Mouse (Mus musculus): Measurements from ENCODE around the gene Olfr281. TPM values are rescaled to one million over a fixed set of nuclear protein-coding genes. Genes with fewer than 3 reads are reported as not detected.

Gene Olfr281
- polyA plus RNA-seq, 1 experiment = not detected

- WGBS = 91% methylated on average over 3 of the region's 3 CpGs
- no peak for DNase-seq (ENCODE audit: low read depth in 1 of 2, low spot score in 2 of 2)
- Histone ChIP-seq H3K4me3 (ENCODE audit: extremely low read depth, insufficient read depth, insufficient read length) (no peak overlapping the region), H3K27me3 (ENCODE audit: control insufficient read depth, insufficient read depth, low read length) (no peaks in the 10 kb centered on the region), H3K36me3 (ENCODE audit: control insufficient read depth, insufficient read depth, low read length) (no peaks in the 10 kb centered on the region), H3K27ac (ENCODE audit: insufficient read depth, low read length) (no peak overlapping the region), H3K4me1 (ENCODE audit: control insufficient read depth, insufficient read depth, insufficient read length) (no peaks in the 10 kb centered on the region; the same call in 1 of the 2 replicates)
- TF ChIP-seq CTCF (IDR thresholded peaks at IDR 0.05; ENCODE audit: extremely low read depth, insufficient read depth, insufficient read length, insufficient replicate concordance) (no peak), POLR2A (IDR thresholded peaks at IDR 0.05; ENCODE audit: low read depth, low read length) (no peak)
These were observed 50.9 kb downstream of the Olfr281 start for GRCm38 (mm10) chr15:98503317-98503716.

DNA sequence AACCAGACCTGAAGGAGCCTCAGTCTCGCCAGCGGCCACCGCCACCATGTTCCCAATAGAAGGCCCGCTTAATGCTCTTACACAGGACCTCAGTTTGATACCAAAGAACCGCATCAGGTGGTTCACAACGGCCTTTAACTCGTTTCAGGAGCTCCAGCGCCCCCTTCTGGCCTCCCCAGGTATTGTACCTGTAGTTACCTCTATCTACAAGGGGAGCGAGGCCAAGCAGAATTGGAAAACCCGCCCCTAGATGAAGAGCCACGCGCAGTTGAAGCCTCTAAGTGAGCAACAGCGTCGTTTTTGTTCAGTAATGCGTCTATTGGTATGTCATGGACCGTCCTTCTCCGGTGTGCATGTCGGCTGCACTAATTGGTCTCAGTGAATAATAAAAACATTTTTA lies 52.1 kb downstream of the Olfr281 start:
- peak; percentile 70; the same call in 1 of the 2 replicates for TF ChIP-seq CTCF (IDR thresholded peaks at IDR 0.05; ENCODE audit: extremely low read depth, insufficient read depth, insufficient read length, insufficient replicate concordance)
- TF ChIP-seq POLR2A (IDR thresholded peaks at IDR 0.05; ENCODE audit: low read depth, low read length) = no peak
- Histone ChIP-seq H3K4me1 (ENCODE audit: control insufficient read depth, insufficient read depth, insufficient read length) (no peaks in the 10 kb centered on the region; the same call in 1 of the 2 replicates), H3K36me3 (ENCODE audit: control insufficient read depth, insufficient read depth, low read length) (no peaks in the 10 kb centered on the region), H3K27me3 (ENCODE audit: control insufficient read depth, insufficient read depth, low read length) (no peaks in the 10 kb centered on the region), H3K4me3 (ENCODE audit: extremely low read depth, insufficient read depth, insufficient read length) (no peak overlapping the region), H3K27ac (ENCODE audit: insufficient read depth, low read length) (no peak overlapping the region)
- DNase-seq (ENCODE audit: low read depth in 1 of 2, low spot score in 2 of 2) = peak; percentile 55 to 74
- 20% methylated on average over 18 of the region's 18 CpGs for WGBS

DNA sequence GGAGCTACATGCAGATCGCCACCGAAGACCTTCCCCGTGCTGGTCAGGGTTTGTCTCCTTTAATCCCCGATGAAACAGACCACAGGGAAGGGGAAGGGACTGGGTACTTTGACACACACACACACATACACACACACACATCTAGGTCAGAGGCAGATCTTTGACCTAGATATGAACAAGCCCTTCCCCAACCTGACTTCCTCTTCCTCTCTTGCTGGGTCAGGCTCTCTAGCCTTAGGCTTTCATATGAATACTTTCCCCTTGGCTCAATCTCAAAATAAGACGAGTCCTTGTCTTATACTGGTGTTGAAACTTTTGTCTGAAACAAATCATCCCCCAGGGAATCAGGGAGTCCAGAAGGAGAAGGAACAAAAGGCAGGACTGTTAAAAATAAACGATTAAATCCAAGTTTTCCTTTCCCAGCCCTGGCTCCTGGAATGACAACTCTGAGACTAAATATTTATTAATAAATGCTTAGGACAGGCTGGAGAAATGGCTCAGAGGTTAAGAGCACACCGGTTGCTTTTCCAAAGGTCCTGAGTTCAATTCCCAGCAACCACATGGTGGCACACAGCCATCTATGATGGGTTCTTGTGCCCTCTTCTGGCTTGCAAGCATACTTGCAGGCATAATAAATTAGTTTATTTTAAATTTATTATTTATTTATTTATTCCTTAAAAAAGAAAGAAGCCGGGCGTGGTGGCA lies 54.0 kb downstream of the Olfr281 start:
- WGBS = 43% methylated on average over 9 of the region's 9 CpGs
- H3K4me1 ChIP-seq (ENCODE audit: control insufficient read depth, insufficient read depth, insufficient read length) = peaks cover 4% of the 10 kb centered on the region; the same call in 1 of the 2 replicates
- no peak overlapping the region for H3K27ac ChIP-seq (ENCODE audit: insufficient read depth, low read length)
- no peak for TF ChIP-seq CTCF (IDR thresholded peaks at IDR 0.05; ENCODE audit: extremely low read depth, insufficient read depth, insufficient read length, insufficient replicate concordance)
- no peak for TF ChIP-seq POLR2A (IDR thresholded peaks at IDR 0.05; ENCODE audit: low read depth, low read length)
- DNase-seq (ENCODE audit: low read depth in 1 of 2, low spot score in 2 of 2) = no peak
- H3K27me3 ChIP-seq (ENCODE audit: control insufficient read depth, insufficient read depth, low read length) = no peaks in the 10 kb centered on the region
- no peak overlapping the region for H3K4me3 ChIP-seq (ENCODE audit: extremely low read depth, insufficient read depth, insufficient read length)
- H3K36me3 ChIP-seq (ENCODE audit: control insufficient read depth, insufficient read depth, low read length) = no peaks in the 10 kb centered on the region

DNA sequence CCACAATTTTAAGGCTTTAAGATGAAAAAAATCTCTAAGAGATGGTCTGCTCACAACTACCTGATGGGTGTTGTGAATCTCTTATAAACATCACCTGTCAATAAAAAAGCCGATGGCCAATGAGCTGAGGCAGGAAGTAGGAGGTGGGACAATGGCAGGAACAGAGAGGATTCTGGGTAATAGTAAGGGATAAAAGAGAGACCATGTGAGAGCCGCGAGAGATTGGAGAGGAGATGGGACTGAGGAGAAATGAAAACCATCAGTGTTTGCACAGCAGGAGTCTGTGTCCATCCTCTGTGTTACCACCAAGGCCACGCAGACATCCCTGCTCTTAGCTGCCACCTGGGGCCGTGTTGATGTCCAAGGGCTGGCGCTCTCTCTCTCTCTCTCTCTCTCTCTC lies 54.9 kb downstream of the Olfr281 start:
- H3K27ac ChIP-seq (ENCODE audit: insufficient read depth, low read length) = no peak overlapping the region
- H3K4me3 ChIP-seq (ENCODE audit: extremely low read depth, insufficient read depth, insufficient read length) = no peak overlapping the region
- 90% methylated on average over 6 of the region's 6 CpGs for WGBS
- no peak for DNase-seq (ENCODE audit: low read depth in 1 of 2, low spot score in 2 of 2)
- H3K27me3 ChIP-seq (ENCODE audit: control insufficient read depth, insufficient read depth, low read length) = no peaks in the 10 kb centered on the region
- H3K36me3 ChIP-seq (ENCODE audit: control insufficient read depth, insufficient read depth, low read length) = no peaks in the 10 kb centered on the region
- TF ChIP-seq POLR2A (IDR thresholded peaks at IDR 0.05; ENCODE audit: low read depth, low read length) = no peak
- no peak for TF ChIP-seq CTCF (IDR thresholded peaks at IDR 0.05; ENCODE audit: extremely low read depth, insufficient read depth, insufficient read length, insufficient replicate concordance)
- peaks cover 7% of the 10 kb centered on the region; the same call in 1 of the 2 replicates for H3K4me1 ChIP-seq (ENCODE audit: control insufficient read depth, insufficient read depth, insufficient read length)

GRCm38 (mm10) chr15:98509387-98509786 lies 57.0 kb downstream of the Olfr281 start:
- no peak for DNase-seq (ENCODE audit: low read depth in 1 of 2, low spot score in 2 of 2)
- WGBS = 50% methylated on average over 2 of the region's 2 CpGs

More at GRCm38 (mm10) chr15:98509387-98509786, 57.0 kb downstream of the Olfr281 start:
- Histone ChIP-seq H3K27me3 (ENCODE audit: control insufficient read depth, insufficient read depth, low read length) (no peaks in the 10 kb centered on the region), H3K27ac (ENCODE audit: insufficient read depth, low read length) (no peak overlapping the region), H3K4me3 (ENCODE audit: extremely low read depth, insufficient read depth, insufficient read length) (no peak overlapping the region), H3K36me3 (ENCODE audit: control insufficient read depth, insufficient read depth, low read length) (no peaks in the 10 kb centered on the region), H3K4me1 (ENCODE audit: control insufficient read depth, insufficient read depth, insufficient read length) (peaks cover 22% of the 10 kb centered on the region; the same call in 1 of the 2 replicates)
- TF ChIP-seq CTCF (IDR thresholded peaks at IDR 0.05; ENCODE audit: extremely low read depth, insufficient read depth, insufficient read length, insufficient replicate concordance) (no peak), POLR2A (IDR thresholded peaks at IDR 0.05; ENCODE audit: low read depth, low read length) (no peak)

Other genes starting within 250 kb of the Olfr281 start
- not detected in 2 replicates for gene Gm44579, start 231.6 kb upstream of the Olfr281 start, polyA plus RNA-seq (2012; rRNA removed)
- not detected in 2 replicates for gene Olfr287, start 231.5 kb upstream of the Olfr281 start, polyA plus RNA-seq (2012; rRNA removed)
- not detected in 2 replicates for gene Olfr286, start 218.1 kb upstream of the Olfr281 start, polyA plus RNA-seq (2012; rRNA removed)
- not detected in 2 replicates for gene H1fnt, start 195.3 kb upstream of the Olfr281 start, polyA plus RNA-seq (2012; rRNA removed)
- 0.09 and 0.22 TPM in 2 replicates for gene Zfp641, start 156.4 kb upstream of the Olfr281 start, polyA plus RNA-seq (2012; rRNA removed)
- not detected in 2 replicates for gene Olfr285, start 135.2 kb upstream of the Olfr281 start, polyA plus RNA-seq (2012; rRNA removed)
- gene Olfr284, start 111.6 kb upstream of the Olfr281 start, polyA plus RNA-seq (2012; rRNA removed) = not detected in 2 replicates
- not detected in 2 replicates for gene Olfr283, start 71.6 kb upstream of the Olfr281 start, polyA plus RNA-seq (2012; rRNA removed)
- not detected in 2 replicates for gene Olfr282, start 21.4 kb upstream of the Olfr281 start, polyA plus RNA-seq (2012; rRNA removed)
- gene OR5BS1P, start 17.3 kb downstream of the Olfr281 start, polyA plus RNA-seq (2012; rRNA removed) = not detected in 2 replicates
- not detected in 2 replicates for gene Lalba, start 30.1 kb downstream of the Olfr281 start, polyA plus RNA-seq (2012; rRNA removed)
- not detected in 2 replicates for gene Olfr279, start 39.8 kb downstream of the Olfr281 start, polyA plus RNA-seq (2012; rRNA removed)
- gene Kansl2, start 81.7 kb downstream of the Olfr281 start, polyA plus RNA-seq (2012; rRNA removed) = 26.6 and 28.9 TPM in 2 replicates
- 9.4 and 9.5 TPM in 2 replicates for gene Ccnt1, start 118.3 kb downstream of the Olfr281 start, polyA plus RNA-seq (2012; rRNA removed)
- 0.27 TPM in 1 of 2 replicates, not detected in the other for gene 4930415O20Rik, start 118.4 kb downstream of the Olfr281 start, polyA plus RNA-seq (2012; rRNA removed)
- 23.2 and 24.2 TPM in 2 replicates for gene Adcy6, start 157.5 kb downstream of the Olfr281 start, polyA plus RNA-seq (2012; rRNA removed)
- 22.4 and 31.0 TPM in 2 replicates for gene Cacnb3, start 178.3 kb downstream of the Olfr281 start, polyA plus RNA-seq (2012; rRNA removed)
- 31.5 and 31.8 TPM in 2 replicates for gene Ddx23, start 210.3 kb downstream of the Olfr281 start, polyA plus RNA-seq (2012; rRNA removed)
- gene Rnd1, start 224.9 kb downstream of the Olfr281 start, polyA plus RNA-seq (2012; rRNA removed) = 3.4 and 4.4 TPM in 2 replicates